In the genomic region with DNA sequence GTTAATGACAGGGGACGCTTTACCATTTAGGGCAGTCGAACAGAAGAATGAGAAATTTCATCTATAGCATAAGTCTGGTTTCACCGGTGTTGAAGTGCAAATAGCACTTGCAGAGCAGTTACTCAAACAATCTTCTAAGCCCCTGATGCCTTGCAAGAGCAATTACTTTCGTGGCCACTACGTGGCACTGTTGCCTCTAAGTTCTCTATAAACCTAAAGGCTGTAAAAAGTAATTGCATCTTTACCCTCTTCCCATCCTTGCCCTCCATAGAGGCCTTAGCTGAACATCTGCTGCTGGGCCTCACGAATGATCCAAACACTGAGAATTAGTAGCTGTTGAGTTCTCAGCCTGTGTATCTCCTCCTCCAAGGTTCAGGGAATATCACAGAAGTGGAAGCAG, we compare ENCODE assay signal across 9 mouse cellular contexts. TPM values are rescaled to one million over a fixed set of nuclear protein-coding genes. Genes with fewer than 3 reads are reported as not detected.
DNase-seq lines count a peak whose midpoint lies in the region; ATAC-seq and TF ChIP-seq lines count a peak whose summit lies in the region.
"Had no signal": no experiment of that assay in that cellular context is flagged by ENCODE, and none has a peak within 500 bp of the region (broad histone marks: within the 10 kb centered on the region; RNA-seq: fewer than 3 reads in every experiment).

No protein-coding gene starts in this region.

- ATAC-seq in kidney, embryonic 16.5 days (ENCODE audit: low FRiP score, low TSS enrichment), result no peak
- ATAC-seq in midbrain, embryonic 15.5 days (replicated peaks), result peak; percentile 52; the same call in 1 of the 2 replicates
- ATAC-seq in stomach, postnatal 0 days (ENCODE audit: low FRiP score, low TSS enrichment), result no peak

- H3K36me3 ChIP-seq in kidney, embryonic 16.5 days (ENCODE audit: insufficient read depth, low read length), result no peaks in the 10 kb centered on the region
- H3K36me3 ChIP-seq in midbrain, embryonic 15.5 days (replicated peaks), result no peaks in the 10 kb centered on the region
- no peaks in the 10 kb centered on the region for H3K36me3 ChIP-seq in stomach, postnatal 0 days (ENCODE audit: control insufficient read depth, insufficient read depth, low read length)

- peak; percentile 75 for TF ChIP-seq CTCF in stomach, postnatal 0 days (IDR thresholded peaks at IDR 0.05; ENCODE audit: low read depth)

- WGBS in kidney, embryonic 16.5 days, result 15% methylated on average over 6 of the region's 6 CpGs
- WGBS in midbrain, embryonic 15.5 days, result 17% methylated on average over 6 of the region's 6 CpGs
- WGBS in stomach, postnatal 0 days, result 10% methylated on average over 6 of the region's 6 CpGs

- H3K4me1 ChIP-seq in kidney, embryonic 16.5 days (ENCODE audit: insufficient read depth, low read length), result no peaks in the 10 kb centered on the region
- no peaks in the 10 kb centered on the region for H3K4me1 ChIP-seq in midbrain, embryonic 15.5 days
- H3K4me1 ChIP-seq in stomach, postnatal 0 days (replicated peaks; ENCODE audit: control insufficient read depth, insufficient read depth), result no peaks in the 10 kb centered on the region

- no peaks in the 10 kb centered on the region for H3K9me3 ChIP-seq in kidney, embryonic 16.5 days (ENCODE audit: low read length)
- no peaks in the 10 kb centered on the region for H3K9me3 ChIP-seq in midbrain, embryonic 15.5 days
- no peaks in the 10 kb centered on the region for H3K9me3 ChIP-seq in stomach, postnatal 0 days (ENCODE audit: control insufficient read depth, low read length)

- H3K9ac ChIP-seq in kidney, embryonic 16.5 days (replicated peaks; ENCODE audit: low read length), result no peak overlapping the region
- H3K9ac ChIP-seq in midbrain, embryonic 15.5 days, result no peak overlapping the region
- no peak overlapping the region for H3K9ac ChIP-seq in stomach, postnatal 0 days (ENCODE audit: low read length)

- H3K4me3 ChIP-seq in kidney, embryonic 16.5 days (ENCODE audit: low read length), result no peak overlapping the region
- H3K4me3 ChIP-seq in midbrain, embryonic 15.5 days, result no peak overlapping the region
- H3K4me3 ChIP-seq in stomach, postnatal 0 days (ENCODE audit: low read depth, low read length), result no peak overlapping the region
- H3K4me3 ChIP-seq: myocyte had no signal

- no peak for TF ChIP-seq EP300 in stomach, postnatal 0 days (optimal IDR thresholded peaks at IDR 0.05)

- H3K4me2 ChIP-seq in kidney, embryonic 16.5 days (replicated peaks; ENCODE audit: low read depth, low read length), result no peak overlapping the region
- H3K4me2 ChIP-seq in midbrain, embryonic 15.5 days, result no peak overlapping the region
- H3K4me2 ChIP-seq in stomach, postnatal 0 days (replicated peaks; ENCODE audit: low read depth), result no peak overlapping the region

- no peak overlapping the region for H3K27ac ChIP-seq in kidney, embryonic 16.5 days (ENCODE audit: low read length)
- no peak overlapping the region for H3K27ac ChIP-seq in midbrain, embryonic 15.5 days
- H3K27ac ChIP-seq in stomach, postnatal 0 days (replicated peaks), result no peak overlapping the region

- DNase-seq in kidney, adult 11 months, result peak; percentile 11
- peak; percentile 40 for DNase-seq in WW6 (ENCODE audit: low read depth, low spot score)
- DNase-seq in cerebellum, postnatal 25 days, result peak; percentile 63 to 80
- DNase-seq in heart, postnatal 14 days, result peak; percentile 57 to 69
- peak; percentile 72 to 77 for DNase-seq in left cerebral cortex, adult 18-20 months (ENCODE audit: low spot score in 2 of 2)
- DNase-seq in stomach, postnatal 0 days (ENCODE audit: low spot score), result peak; percentile 48

- intact Hi-C loops in heart, postnatal 14 days (cut with DNase I), result loop anchor here (2.0 to 5.0 kb wide), 3 partner anchors 791 to 1349 kb away; partner anchors contain the start of gene Ccnyl1

- H3K27me3 ChIP-seq in kidney, embryonic 16.5 days (ENCODE audit: insufficient read depth, low read length), result no peaks in the 10 kb centered on the region
- H3K27me3 ChIP-seq in midbrain, embryonic 15.5 days (replicated peaks), result 0 out of 2 replicates have a peak, but pooled peaks cover 3% of the 10 kb centered on the region
- H3K27me3 ChIP-seq in stomach, postnatal 0 days (ENCODE audit: control insufficient read depth, insufficient read depth, low read length), result no peaks in the 10 kb centered on the region

RNA-seq across cellular contexts. Expression of gene Dytn, which starts 28.7 kb away (rescaled TPM):
- not detected in 2 replicates for polyA plus RNA-seq in kidney, embryonic 16.5 days (2015; fragmentation: Nextera tagmentation; extraction: Ambion mirVana)
- not detected for total RNA-seq in heart, postnatal 14 days (2021)
- total RNA-seq in left cerebral cortex, adult 18-20 months (2021), result not detected
- polyA plus RNA-seq in midbrain, embryonic 15.5 days (2015; fragmentation: Nextera tagmentation; extraction: Ambion mirVana), result not detected in 2 replicates
- polyA plus RNA-seq in stomach, postnatal 0 days (2015; fragmentation: Nextera tagmentation; extraction: Ambion mirVana), result 0.04 TPM in 1 of 2 replicates, not detected in the other
- polyA plus RNA-seq: myocyte had no signal

RNA-seq across cellular contexts. Expression of gene Gm39653, which starts 42.2 kb away (rescaled TPM):
- polyA plus RNA-seq in kidney, embryonic 16.5 days (2015; fragmentation: Nextera tagmentation; extraction: Ambion mirVana), result not detected in 2 replicates
- not detected for total RNA-seq in heart, postnatal 14 days (2021)
- total RNA-seq in left cerebral cortex, adult 18-20 months (2021), result under 1 TPM in 1 of 2 experiments, not detected in 1; 0.67 TPM
- polyA plus RNA-seq in midbrain, embryonic 15.5 days (2015; fragmentation: Nextera tagmentation; extraction: Ambion mirVana), result not detected in 2 replicates
- polyA plus RNA-seq in stomach, postnatal 0 days (2015; fragmentation: Nextera tagmentation; extraction: Ambion mirVana), result not detected in 2 replicates
- polyA plus RNA-seq: myocyte had no signal

Comparison
In these comparisons a context has a peak if more than half of its experiments do, and no peak if none do; other contexts are left out.
1. DNase-seq: peak in every context shown above with its lines; median percentile 74 in left cerebral cortex, adult 18-20 months; 72 in cerebellum, postnatal 25 days; 63 in heart, postnatal 14 days; 48 in stomach, postnatal 0 days; 40 in WW6; 11 in kidney, adult 11 months.